7 mouse cellular contexts compared by ENCODE assay signal in genomic region chr3:129213633-129214145, GRCm38 (mm10). TPM values are rescaled to one million over a fixed set of nuclear protein-coding genes. Genes with fewer than 3 reads are reported as not detected.
DNase-seq lines count a peak whose midpoint lies in the region; ATAC-seq and TF ChIP-seq lines count a peak whose summit lies in the region.

No protein-coding gene starts in this region.

- no peaks in the 10 kb centered on the region for H3K9me3 ChIP-seq in hindbrain, postnatal 0 days (ENCODE audit: low read length)
- no peaks in the 10 kb centered on the region for H3K9me3 ChIP-seq in liver, embryonic 14.5 days (ENCODE audit: control insufficient read depth, low read length)

- 0% methylated on average over 34 of the region's 39 CpGs for WGBS in hindbrain, postnatal 0 days
- 0% methylated on average over 38 of the region's 39 CpGs for WGBS in liver, embryonic 14.5 days (ENCODE audit: insufficient replicate concordance)

- peak; percentile 97 for DNase-seq in ZHBTc4 (ENCODE audit: low read depth, low spot score)
- DNase-seq in c-Kit-positive CD71-positive TER-119-positive erythroid progenitor cells, embryonic 14.5 days (ENCODE audit: low spot score) = peak; percentile 12
- peak; percentile 90 for DNase-seq in gastrocnemius, postnatal 14 days
- DNase-seq in hindbrain, postnatal 0 days (ENCODE audit: low spot score) = peak; percentile 69
- peak; percentile 3 to 24 (median 12) for DNase-seq in liver, embryonic 14.5 days (ENCODE audit: low read depth in 3 of 3, low spot score in 3 of 3)
- DNase-seq in neural tube, embryonic 10.5 days (ENCODE audit: extremely low spot score, low spot score) = peak; percentile 93
- DNase-seq in urinary bladder, adult 18-20 months (ENCODE audit: low spot score in 2 of 2) = peak; percentile 77 to 93

- peak; percentile 89 for ATAC-seq in hindbrain, postnatal 0 days
- ATAC-seq in liver, embryonic 14.5 days (ENCODE audit: insufficient read depth) = peak; percentile 81

- peaks cover 84% of the 10 kb centered on the region for H3K27me3 ChIP-seq in hindbrain, postnatal 0 days (ENCODE audit: insufficient read depth, low read length)
- peaks cover 96% of the 10 kb centered on the region for H3K27me3 ChIP-seq in liver, embryonic 14.5 days (ENCODE audit: control insufficient read depth, insufficient read depth, low read length)

- H3K4me2 ChIP-seq in hindbrain, postnatal 0 days (ENCODE audit: low read depth, low read length) = peak overlapping the region; percentile 68
- peak overlapping the region; percentile 35 for H3K4me2 ChIP-seq in liver, embryonic 14.5 days (ENCODE audit: low read depth)

- no peak for TF ChIP-seq EP300 in liver, embryonic 14.5 days (IDR thresholded peaks at IDR 0.05; ENCODE audit: low read depth)

- peak overlapping the region; percentile 43 for H3K4me3 ChIP-seq in hindbrain, postnatal 0 days (ENCODE audit: low read length)
- H3K4me3 ChIP-seq in liver, embryonic 14.5 days (ENCODE audit: insufficient read depth in 1 of 2, low read depth in 2 of 2, low read length in 2 of 2) = peak overlapping the region; percentile 22 to 36

- H3K27ac ChIP-seq in hindbrain, postnatal 0 days = no peak overlapping the region
- no peak overlapping the region for H3K27ac ChIP-seq in liver, embryonic 14.5 days

- no peaks in the 10 kb centered on the region for H3K36me3 ChIP-seq in hindbrain, postnatal 0 days (ENCODE audit: insufficient read depth, low read length)
- H3K36me3 ChIP-seq in liver, embryonic 14.5 days (replicated peaks; ENCODE audit: control insufficient read depth, insufficient read depth, low read depth) = no peaks in the 10 kb centered on the region

- no peak for TF ChIP-seq CTCF in hindbrain, postnatal 0 days (IDR thresholded peaks at IDR 0.05; ENCODE audit: low read depth)
- TF ChIP-seq CTCF in liver, embryonic 14.5 days (IDR thresholded peaks at IDR 0.05; ENCODE audit: low read depth) = no peak

- 0 out of 2 replicates have a peak, but pooled peaks cover 2% of the 10 kb centered on the region for H3K4me1 ChIP-seq in hindbrain, postnatal 0 days (ENCODE audit: insufficient read depth, low read length)
- no peaks in the 10 kb centered on the region for H3K4me1 ChIP-seq in liver, embryonic 14.5 days (replicated peaks; ENCODE audit: control insufficient read depth in 2 of 2, insufficient read depth in 2 of 2, low read length in 1 of 2)

- H3K9ac ChIP-seq in hindbrain, postnatal 0 days (replicated peaks; ENCODE audit: low read length) = no peak overlapping the region
- H3K9ac ChIP-seq in liver, embryonic 14.5 days (replicated peaks) = no peak overlapping the region

- intact Hi-C loops in gastrocnemius, postnatal 14 days (cut with DNase I; ENCODE audit: low total_unique reads) = no loop called here

RNA-seq across cellular contexts. Expression of gene Pitx2, which starts 14.0 kb away (rescaled TPM):
- 1 to 10 TPM; 9.0 to 9.2 TPM for total RNA-seq in gastrocnemius, postnatal 14 days (2021)
- 0.61 and 2.4 TPM in 2 replicates for total RNA-seq in hindbrain, postnatal 0 days (2014; rRNA removed)
- 1.0 TPM in 2 replicates for polyA plus RNA-seq in hindbrain, postnatal 0 days (2015; fragmentation: Nextera tagmentation; extraction: Ambion mirVana)
- 0.52 and 0.71 TPM in 2 replicates for polyA plus RNA-seq in liver, embryonic 14.5 days (2012; rRNA removed)
- polyA plus RNA-seq in liver, embryonic 14.5 days (2014; fragmentation: Nextera tagmentation; extraction: Ambion mirVana) = 0.36 and 0.47 TPM in 2 replicates

Comparison
In these comparisons a context has a peak if more than half of its experiments do, and no peak if none do; other contexts are left out.
1. DNase-seq: peak in every context shown above with its lines; median percentile 97 in ZHBTc4; 93 in neural tube, embryonic 10.5 days; 90 in gastrocnemius, postnatal 14 days; 85 in urinary bladder, adult 18-20 months; 69 in hindbrain, postnatal 0 days; 12 in c-Kit-positive CD71-positive TER-119-positive erythroid progenitor cells, embryonic 14.5 days; 12 in liver, embryonic 14.5 days.